Mouse (Mus musculus): Measurements from ENCODE around the gene Nfat5.

DNA sequence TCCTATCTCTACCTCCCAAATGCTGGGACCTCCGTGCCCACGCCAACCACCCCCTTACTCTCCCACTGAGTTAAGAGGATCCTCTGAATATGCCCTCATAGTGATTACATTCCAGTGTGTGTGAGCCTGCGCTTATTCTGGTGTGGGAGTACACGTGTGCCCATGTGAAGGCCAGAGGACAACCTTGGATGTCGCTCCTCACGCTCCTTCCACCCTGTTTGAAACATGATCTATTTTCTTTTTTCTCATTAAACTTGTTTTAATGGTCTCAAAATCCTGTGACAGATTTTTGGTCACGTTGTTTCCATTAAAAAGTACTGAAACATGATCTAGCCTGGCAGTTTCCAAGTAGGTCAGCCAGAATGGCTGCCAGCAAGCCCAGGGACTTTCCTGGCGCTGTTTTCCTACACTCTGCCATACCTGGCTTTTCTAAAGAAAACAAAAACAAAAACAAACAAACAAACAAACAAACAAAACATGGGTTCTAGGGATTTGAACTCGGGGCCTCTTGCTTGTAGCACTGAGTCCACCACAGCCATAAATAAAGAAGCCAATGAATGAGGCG lies 102.9 kb downstream of the Nfat5 start:
- TF ChIP-seq CTCF (IDR thresholded peaks at IDR 0.05; ENCODE audit: borderline replicate concordance, extremely low read depth, insufficient read depth, insufficient read length): no peak
- TF ChIP-seq POLR2A (IDR thresholded peaks at IDR 0.05; ENCODE audit: borderline replicate concordance, extremely low read depth, insufficient read depth, insufficient read length, poor library complexity, severe bottlenecking): no peak
